Mouse (Mus musculus) hindbrain, embryonic 11.5 days (tissue): ENCODE data around the gene Myo1a. TPM values are rescaled to one million over a fixed set of nuclear protein-coding genes. Genes with fewer than 3 reads are reported as not detected.
"Not testable (repeated sequence)": the region's sequence is repeated elsewhere in the genome, so short reads cannot be mapped to it uniquely, and the experiment has no call there.

Source experiments
- ATAC-seq: fragments of 200-750 bp; cut with Nextera tagmentation; 2 replicates; pipeline ENCODE4 v1.8.0; 2017; ENCODE audit warnings: mild to moderate bottlenecking, moderate TSS enrichment, moderate library complexity; ENCODE audit not compliant: low FRiP score
- DNase-seq: peaks from one replicate; pipeline ENCODE4 v3.0.0-alpha.2; 2015; ENCODE audit warnings: low spot score
- H3K27ac ChIP-seq: fragments of 300-500 bp; sonication (generic); 2 replicates; pipeline ENCODE4 v1.5.1; 2014; ENCODE audit warnings: mild to moderate bottlenecking, low read depth, low read length
- H3K27me3 ChIP-seq: fragments of 300-500 bp; sonication (generic); 2 replicates; pipeline ENCODE4 v1.6.1; 2014; ENCODE audit warnings: mild to moderate bottlenecking, low read length, moderate library complexity, mixed read lengths; ENCODE audit not compliant: control insufficient read depth, insufficient read depth
- H3K36me3 ChIP-seq: fragments of 300-500 bp; sonication (generic); 2 replicates; pipeline ENCODE4 v1.6.1; 2014; ENCODE audit warnings: mild to moderate bottlenecking, low read length, moderate library complexity, mixed read lengths; ENCODE audit not compliant: control insufficient read depth, insufficient read depth
- H3K4me1 ChIP-seq: fragments of 300-500 bp; sonication (generic); replicated peaks from 2 replicates; pipeline ENCODE4 v1.6.1; 2014; ENCODE audit warnings: low read length, mixed read lengths; ENCODE audit not compliant: control insufficient read depth, insufficient read depth
- H3K4me2 ChIP-seq: fragments of 300-500 bp; sonication (generic); replicated peaks from 2 replicates; pipeline ENCODE4 v1.6.1; 2014; ENCODE audit warnings: mild to moderate bottlenecking, low read depth, low read length
- H3K4me3 ChIP-seq: fragments of 300-500 bp; sonication (generic); 2 replicates; pipeline ENCODE4 v1.5.1; 2014; ENCODE audit warnings: low read depth, low read length
- H3K9ac ChIP-seq: fragments of 300-500 bp; sonication (generic); 2 replicates; pipeline ENCODE4 v1.6.1; 2014; ENCODE audit warnings: low read depth, low read length
- H3K9me3 ChIP-seq: fragments of 300-500 bp; sonication (generic); 2 replicates; pipeline ENCODE4 v1.6.1; 2016; ENCODE audit warnings: low read length; ENCODE audit not compliant: control insufficient read depth
- WGBS: fragments of 180-500 bp; shearing (Covaris S2); extraction: QIAGEN DNeasy Blood & Tissue Kit; methylation state at CpG from one replicate; pipeline ENCODE4 v1.1.7; 2014; 5-methylcytosine and 5-hydroxymethylcytosine counted together
- polyA plus RNA-seq: library from polyadenylated mRNA; unstranded; fragments of >200 nt; fragmentation: Nextera tagmentation; extraction: Ambion mirVana; gene quantifications from 2 replicates; pipeline ENCODE4 v1.2.1, GENCODE M21; 2014

Myo1a gene
- polyA plus RNA-seq, 1 experiment from 2014 or later: 0.57 TPM

GRCm38 (mm10) chr10:127755770-127756468, 50.9 kb downstream of the Myo1a start:
- H3K27ac ChIP-seq: no peak overlapping the region
- no peaks in the 10 kb centered on the region for H3K27me3 ChIP-seq
- no peak for DNase-seq
- ATAC-seq: no peak
- no peaks in the 10 kb centered on the region for H3K36me3 ChIP-seq
- H3K4me1 ChIP-seq: no peaks in the 10 kb centered on the region
- no peak overlapping the region for H3K4me3 ChIP-seq
- WGBS: 47% methylated on average over 18 of the region's 18 CpGs
- H3K4me2 ChIP-seq: 0 out of 2 replicates have a peak overlapping the region, but pooled peaks have one; percentile 1
- no peaks in the 10 kb centered on the region for H3K9me3 ChIP-seq
- H3K9ac ChIP-seq: no peak overlapping the region

- no peak within 1 kb of the TSS for H3K4me2 ChIP-seq
- H3K4me3 ChIP-seq: no peak within 1 kb of the TSS
- H3K36me3 ChIP-seq: no peaks in the 10 kb centered on the region
- WGBS: 79% methylated on average over 8 of the region's 9 CpGs
- no peaks in the 10 kb centered on the region for H3K27me3 ChIP-seq
- no peaks in the 10 kb centered on the region for H3K9me3 ChIP-seq
- no peak within 1 kb of the TSS for H3K27ac ChIP-seq
- no peak for DNase-seq
- H3K4me1 ChIP-seq: no peaks in the 10 kb centered on the region
- no peak for ATAC-seq
- H3K9ac ChIP-seq: no peak within 1 kb of the TSS
Measured at GRCm38 (mm10) chr10:127759181-127760110, 54.5 kb downstream of the Myo1a start, which contains the start of the genes Rdh1 and Rdh16f1. Gene Rdh1, plus strand, starts transcription at chr10:127759721. Gene Rdh16f1, plus strand, starts transcription at chr10:127759787.

- not testable (repeated sequence) for H3K9ac ChIP-seq, H3K9me3 ChIP-seq, H3K27ac ChIP-seq, H3K4me1 ChIP-seq, H3K4me3 ChIP-seq, DNase-seq, H3K27me3 ChIP-seq, ATAC-seq, H3K36me3 ChIP-seq, H3K4me2 ChIP-seq
- WGBS: 88% methylated on average over 10 of the region's 10 CpGs
Measured at GRCm38 (mm10) chr10:127762926-127763325, 58.0 kb downstream of the Myo1a start.

GRCm38 (mm10) chr10:127763914-127764680, 59.1 kb downstream of the Myo1a start:
- Histone ChIP-seq H3K36me3 (no peaks in the 10 kb centered on the region), H3K4me3 (no peak overlapping the region), H3K4me1 (no peaks in the 10 kb centered on the region), H3K9ac (no peak overlapping the region), H3K27me3 (no peaks in the 10 kb centered on the region), H3K9me3 (no peaks in the 10 kb centered on the region), H3K4me2 (no peak overlapping the region), H3K27ac (no peak overlapping the region)
- no peak for ATAC-seq
- 65% methylated on average over 12 of the region's 12 CpGs for WGBS
- DNase-seq: no peak

- Histone ChIP-seq H3K4me3 (no peak overlapping the region), H3K36me3 (no peaks in the 10 kb centered on the region), H3K9me3 (no peaks in the 10 kb centered on the region), H3K4me2 (no peak overlapping the region), H3K27me3 (no peaks in the 10 kb centered on the region), H3K27ac (no peak overlapping the region), H3K9ac (no peak overlapping the region), H3K4me1 (no peaks in the 10 kb centered on the region)
- ATAC-seq: no peak
- WGBS: 93% methylated on average over 1 of the region's 1 CpGs
- DNase-seq: no peak
Measured at GRCm38 (mm10) chr10:127766564-127766963, 61.6 kb downstream of the Myo1a start.

Other genes starting within 250 kb of the Myo1a start
- 0.36 and 0.43 TPM in 2 replicates for gene Stac3, start 203.5 kb upstream of the Myo1a start, polyA plus RNA-seq
- gene Ndufa4l2, start 190.2 kb upstream of the Myo1a start, polyA plus RNA-seq: 6.5 and 7.0 TPM in 2 replicates
- 70.3 and 70.4 TPM in 2 replicates for gene Shmt2, start 182.7 kb upstream of the Myo1a start, polyA plus RNA-seq
- gene Nxph4, start 170.6 kb upstream of the Myo1a start, polyA plus RNA-seq: 54.5 and 59.8 TPM in 2 replicates
- 66.3 and 67.1 TPM in 2 replicates for gene Lrp1, start 84.0 kb upstream of the Myo1a start, polyA plus RNA-seq
- gene Stat6, start 62.2 kb upstream of the Myo1a start, polyA plus RNA-seq: 6.0 and 6.9 TPM in 2 replicates
- gene Nemp1, start 38.3 kb upstream of the Myo1a start, polyA plus RNA-seq: 8.6 and 9.3 TPM in 2 replicates
- gene Nab2, start 36.6 kb upstream of the Myo1a start, polyA plus RNA-seq: 4.3 and 4.9 TPM in 2 replicates
- not detected in 2 replicates for gene Tac2, start 19.3 kb downstream of the Myo1a start, polyA plus RNA-seq
- gene Zbtb39, start 34.4 kb downstream of the Myo1a start, polyA plus RNA-seq: 7.2 and 9.3 TPM in 2 replicates
- gene Gpr182, start 46.6 kb downstream of the Myo1a start, polyA plus RNA-seq: 0.25 and 0.63 TPM in 2 replicates
- 0.05 TPM in 1 of 2 replicates, not detected in the other for gene Rdh1, start 54.6 kb downstream of the Myo1a start, polyA plus RNA-seq
- not detected in 2 replicates for gene Rdh16f1, start 54.6 kb downstream of the Myo1a start, polyA plus RNA-seq
- gene Rdh9, start 71.2 kb downstream of the Myo1a start, polyA plus RNA-seq: 0.06 TPM in 1 of 2 replicates, not detected in the other
- 0.06 TPM in 1 of 2 replicates, not detected in the other for gene Rdh16, start 96.0 kb downstream of the Myo1a start, polyA plus RNA-seq
- gene Rdh19, start 144.8 kb downstream of the Myo1a start, polyA plus RNA-seq: not detected in 2 replicates
- not detected in 2 replicates for gene Rdh16f2, start 161.3 kb downstream of the Myo1a start, polyA plus RNA-seq
- gene Rdh7, start 183.6 kb downstream of the Myo1a start, polyA plus RNA-seq: not detected in 2 replicates
- not detected in 2 replicates for gene Sdr9c7, start 193.3 kb downstream of the Myo1a start, polyA plus RNA-seq